Mouse (Mus musculus): ENCODE results near the gene Mdfi. TPM values are rescaled to one million over a fixed set of nuclear protein-coding genes. Genes with fewer than 3 reads are reported as not detected.
"Not testable (repeated sequence)": the region's sequence is repeated elsewhere in the genome, so short reads cannot be mapped to it uniquely, and the experiment has no call there.

The Mdfi gene
- polyA plus RNA-seq, 1 experiment, result 10.4 TPM

DNA sequence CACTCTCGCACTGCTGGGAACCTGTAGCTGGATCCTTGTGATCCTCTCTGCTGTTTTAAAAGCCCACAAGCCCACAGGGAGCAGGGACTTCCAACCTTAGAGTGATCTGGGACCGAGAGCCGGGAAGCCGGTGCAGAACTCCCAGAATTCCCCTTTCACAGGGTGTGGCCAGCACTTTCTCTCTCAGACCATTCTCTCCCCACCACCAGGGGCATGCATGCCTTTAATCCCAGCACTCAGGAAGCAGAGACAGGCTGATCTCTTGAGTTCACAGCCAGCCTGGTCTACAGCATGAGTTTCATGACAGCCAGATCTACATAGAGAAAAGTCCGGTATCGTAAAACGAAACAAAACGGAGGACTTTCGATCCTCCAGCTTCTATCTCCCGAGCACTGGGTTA is 35.4 kb upstream of the Mdfi start:
- Histone ChIP-seq H3K36me3 (replicated peaks; ENCODE audit: low read length) (peaks cover 23% of the 10 kb centered on the region), H3K9me3 (no peaks in the 10 kb centered on the region), H3K4me1 (peaks cover 27% of the 10 kb centered on the region), H3K27me3 (replicated peaks) (peaks cover 12% of the 10 kb centered on the region), H3K4me3 (replicated peaks) (no peak overlapping the region)
- TF ChIP-seq FLI1 (IDR thresholded peaks at IDR 0.05; ENCODE audit: low read length), result no peak
- no peak for TF ChIP-seq GATA1 (IDR thresholded peaks at IDR 0.05; ENCODE audit: borderline replicate concordance, low read length)

DNA sequence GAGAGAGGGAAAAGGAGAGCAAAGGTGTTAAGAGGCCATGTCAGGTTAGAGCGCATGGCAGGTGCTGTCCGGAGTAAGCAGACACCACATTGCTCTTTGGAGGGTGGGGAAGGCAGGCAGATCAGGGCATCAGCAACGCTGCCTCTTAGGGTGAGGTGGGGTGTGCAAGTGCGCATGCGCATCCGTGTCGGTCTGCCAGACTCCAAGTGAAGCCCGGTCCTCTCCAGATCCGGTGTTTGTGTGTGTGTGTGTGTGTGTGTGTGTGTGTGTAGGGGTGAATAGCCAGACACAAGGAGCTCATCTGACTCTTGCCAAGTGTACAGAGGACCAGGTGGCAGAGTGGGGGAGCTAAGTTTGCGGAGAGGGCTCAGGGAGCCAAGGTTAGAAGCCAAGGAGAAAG is 31.5 kb upstream of the Mdfi start:
- TF ChIP-seq FLI1 (IDR thresholded peaks at IDR 0.05; ENCODE audit: low read length) (no peak), GATA1 (IDR thresholded peaks at IDR 0.05; ENCODE audit: borderline replicate concordance, low read length) (no peak)
- Histone ChIP-seq H3K9me3 (no peaks in the 10 kb centered on the region), H3K27me3 (replicated peaks) (peaks cover 39% of the 10 kb centered on the region), H3K36me3 (replicated peaks; ENCODE audit: low read length) (peaks cover 10% of the 10 kb centered on the region), H3K4me3 (replicated peaks) (peak overlapping the region; percentile 44), H3K4me1 (peaks cover 16% of the 10 kb centered on the region)

DNA sequence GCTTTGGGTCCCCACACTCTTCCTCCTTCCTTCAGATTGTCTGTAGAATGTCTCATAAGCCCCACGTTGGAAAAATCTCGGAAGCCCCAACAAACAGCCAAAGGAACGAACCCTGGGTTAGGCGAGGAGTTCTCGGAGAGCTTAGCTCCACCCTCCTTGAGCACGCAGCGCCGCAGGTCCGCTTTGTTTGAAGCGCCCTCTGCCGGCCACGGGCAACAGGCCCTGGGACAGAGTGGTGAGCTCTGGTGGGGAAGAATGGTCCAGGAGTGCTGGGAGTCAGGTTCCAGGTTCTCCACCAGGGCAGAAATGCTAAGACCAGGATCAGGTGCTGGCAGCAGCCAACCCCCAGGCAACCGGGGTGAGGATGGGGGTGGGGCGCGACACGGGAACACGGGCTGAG is 30.0 kb upstream of the Mdfi start:
- TF ChIP-seq FLI1 (IDR thresholded peaks at IDR 0.05; ENCODE audit: low read length), result no peak
- TF ChIP-seq GATA1 (IDR thresholded peaks at IDR 0.05; ENCODE audit: borderline replicate concordance, low read length), result no peak
- Histone ChIP-seq H3K36me3 (replicated peaks; ENCODE audit: low read length) (peaks cover 4% of the 10 kb centered on the region), H3K27me3 (replicated peaks) (peaks cover 43% of the 10 kb centered on the region), H3K4me1 (peaks cover 16% of the 10 kb centered on the region), H3K4me3 (replicated peaks) (peak overlapping the region; percentile 71), H3K9me3 (no peaks in the 10 kb centered on the region)

DNA sequence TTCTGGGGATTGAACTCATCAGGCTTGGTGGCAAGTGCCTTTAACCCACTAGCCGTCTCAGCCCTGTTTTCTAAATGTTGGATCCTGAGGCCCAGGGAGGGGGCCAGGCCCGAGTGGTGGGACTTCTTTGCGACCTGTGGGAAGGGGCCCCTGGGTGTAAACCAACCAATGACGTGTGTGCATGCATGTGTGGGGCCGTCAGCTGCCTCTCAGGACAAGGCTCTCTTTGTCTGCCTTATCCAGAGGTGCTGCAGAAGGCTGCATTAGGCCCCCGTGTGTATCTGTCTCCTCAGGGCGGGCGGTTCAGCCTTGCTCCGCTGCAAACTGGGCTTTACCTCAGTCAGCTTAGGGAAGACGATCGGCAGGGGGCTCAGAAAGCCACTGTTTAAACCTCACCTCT is 28.9 kb upstream of the Mdfi start:
- TF ChIP-seq FLI1 (IDR thresholded peaks at IDR 0.05; ENCODE audit: low read length) (no peak), GATA1 (IDR thresholded peaks at IDR 0.05; ENCODE audit: borderline replicate concordance, low read length) (no peak)
- H3K9me3 ChIP-seq, result no peaks in the 10 kb centered on the region
- peaks cover 47% of the 10 kb centered on the region for H3K27me3 ChIP-seq (replicated peaks)
- H3K4me1 ChIP-seq, result peaks cover 16% of the 10 kb centered on the region
- H3K36me3 ChIP-seq (replicated peaks; ENCODE audit: low read length), result peaks cover 4% of the 10 kb centered on the region
- H3K4me3 ChIP-seq (replicated peaks), result no peak overlapping the region

DNA sequence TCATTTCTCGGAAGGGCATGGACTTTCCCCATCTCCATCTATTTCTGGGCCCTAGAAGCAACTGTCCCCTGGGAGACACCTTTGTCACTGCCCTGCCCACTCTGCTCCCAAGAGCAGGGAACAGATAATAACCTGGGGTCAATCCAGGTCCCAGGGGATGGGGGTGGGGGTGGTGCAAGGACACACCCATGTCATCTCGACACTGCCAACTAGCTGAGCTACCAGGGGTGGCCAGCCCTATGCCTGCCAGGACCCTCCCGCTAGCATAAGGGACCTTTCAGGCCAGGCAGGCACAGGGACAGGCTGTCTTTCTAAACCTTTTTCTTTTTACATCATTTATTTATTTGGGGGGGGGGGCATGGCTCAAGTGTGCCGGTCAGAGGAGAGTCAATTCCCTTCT is 28.5 kb upstream of the Mdfi start:
- peaks cover 47% of the 10 kb centered on the region for H3K27me3 ChIP-seq (replicated peaks)
- TF ChIP-seq FLI1 (IDR thresholded peaks at IDR 0.05; ENCODE audit: low read length) (no peak), GATA1 (IDR thresholded peaks at IDR 0.05; ENCODE audit: borderline replicate concordance, low read length) (no peak)
- peaks cover 2% of the 10 kb centered on the region for H3K36me3 ChIP-seq (replicated peaks; ENCODE audit: low read length)
- H3K4me1 ChIP-seq, result peaks cover 16% of the 10 kb centered on the region
- no peak overlapping the region for H3K4me3 ChIP-seq (replicated peaks)
- H3K9me3 ChIP-seq, result no peaks in the 10 kb centered on the region

DNA sequence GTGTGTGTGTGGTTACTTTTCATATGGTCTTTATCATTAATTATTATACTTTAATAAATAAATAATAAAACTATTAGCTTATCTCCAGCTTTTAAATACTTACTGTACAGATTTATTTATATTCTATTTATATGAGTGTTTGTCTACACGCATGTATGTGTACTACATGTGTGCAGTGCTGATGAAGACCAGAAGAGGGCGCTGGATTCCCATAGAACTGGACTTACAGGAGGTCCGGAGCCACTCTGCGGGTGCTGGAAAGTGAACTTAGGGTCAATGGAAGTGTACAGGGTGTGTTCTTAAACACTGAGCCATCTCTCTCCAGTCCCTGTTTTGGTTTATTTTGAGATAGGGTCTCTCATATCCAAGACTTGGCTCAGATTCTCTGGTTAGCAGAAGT is 21.1 kb upstream of the Mdfi start:
- Histone ChIP-seq H3K4me1 (no peaks in the 10 kb centered on the region), H3K27me3 (replicated peaks) (peaks cover 25% of the 10 kb centered on the region), H3K36me3 (replicated peaks; ENCODE audit: low read length) (no peaks in the 10 kb centered on the region), H3K4me3 (replicated peaks) (no peak overlapping the region), H3K9me3 (peaks cover 7% of the 10 kb centered on the region)
- no peak for TF ChIP-seq FLI1 (IDR thresholded peaks at IDR 0.05; ENCODE audit: low read length)
- no peak for TF ChIP-seq GATA1 (IDR thresholded peaks at IDR 0.05; ENCODE audit: borderline replicate concordance, low read length)

DNA sequence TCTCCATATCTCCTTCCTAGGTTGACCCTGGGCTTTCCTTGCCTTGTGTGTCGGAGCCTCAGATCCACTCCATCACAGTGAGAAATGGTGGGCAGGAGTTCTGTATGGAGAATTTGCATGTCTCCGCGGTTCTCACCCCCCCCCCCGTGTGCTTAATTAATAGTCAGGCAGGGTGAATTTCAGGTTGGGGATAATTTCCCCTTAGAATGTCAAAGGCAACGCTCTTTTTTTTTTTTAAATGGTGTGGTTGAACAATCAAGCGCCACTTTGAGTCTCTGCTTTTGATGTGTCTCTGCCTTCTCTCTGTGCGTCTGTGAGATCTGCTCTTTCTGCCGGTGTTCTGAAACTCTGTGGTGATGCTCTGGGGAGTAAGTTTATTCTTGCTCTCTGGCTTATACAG is 20.4 kb upstream of the Mdfi start:
- Histone ChIP-seq H3K36me3 (replicated peaks; ENCODE audit: low read length) (no peaks in the 10 kb centered on the region), H3K27me3 (replicated peaks) (peaks cover 25% of the 10 kb centered on the region), H3K4me1 (no peaks in the 10 kb centered on the region), H3K9me3 (peaks cover 7% of the 10 kb centered on the region), H3K4me3 (replicated peaks) (no peak overlapping the region)
- TF ChIP-seq GATA1 (IDR thresholded peaks at IDR 0.05; ENCODE audit: borderline replicate concordance, low read length), result no peak
- TF ChIP-seq FLI1 (IDR thresholded peaks at IDR 0.05; ENCODE audit: low read length), result no peak

DNA sequence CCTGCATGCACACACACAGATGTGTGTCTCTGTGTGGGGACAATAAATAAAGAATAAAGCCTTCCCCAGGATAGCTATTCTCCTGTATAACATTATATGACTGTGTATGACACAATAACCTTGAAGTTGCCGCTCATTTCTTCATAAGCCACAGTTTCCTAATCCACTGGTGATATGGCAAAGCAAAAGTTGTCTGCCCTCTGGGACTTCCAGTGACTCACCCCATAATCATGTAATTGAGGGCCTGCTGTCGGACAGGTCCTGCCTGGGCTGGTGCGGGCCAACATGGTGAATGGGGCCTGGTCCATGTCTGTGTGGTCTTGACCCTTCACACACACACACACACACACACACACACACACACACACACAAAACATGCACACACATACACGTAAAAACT is 19.3 kb upstream of the Mdfi start:
- TF ChIP-seq FLI1 (IDR thresholded peaks at IDR 0.05; ENCODE audit: low read length) (no peak), GATA1 (IDR thresholded peaks at IDR 0.05; ENCODE audit: borderline replicate concordance, low read length) (no peak)
- peaks cover 21% of the 10 kb centered on the region for H3K27me3 ChIP-seq (replicated peaks)
- no peak overlapping the region for H3K4me3 ChIP-seq (replicated peaks)

DNA sequence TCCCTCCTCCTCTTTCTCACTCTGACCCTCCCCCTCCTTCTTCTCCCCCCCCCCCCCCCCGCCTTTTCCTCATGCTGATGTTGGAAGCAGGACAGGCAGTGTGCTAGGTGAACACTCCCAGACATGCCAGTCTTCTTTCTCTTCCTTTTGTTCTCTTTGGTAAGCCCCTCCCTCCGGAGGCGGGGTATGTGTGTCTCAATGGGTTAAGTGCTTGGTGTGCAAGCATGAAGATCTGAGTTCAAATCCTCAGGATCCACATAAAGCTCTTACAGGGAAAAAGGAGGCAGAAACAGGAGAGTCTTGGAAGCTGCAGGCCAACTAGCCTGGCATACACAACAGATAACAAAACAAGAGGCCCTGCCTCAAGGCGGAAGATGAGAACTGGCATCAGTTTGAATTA is 18.8 kb upstream of the Mdfi start:
- H3K9me3 ChIP-seq, result peaks cover 7% of the 10 kb centered on the region
- H3K4me3 ChIP-seq (replicated peaks), result no peak overlapping the region
- H3K27me3 ChIP-seq (replicated peaks), result peaks cover 21% of the 10 kb centered on the region
- H3K36me3 ChIP-seq (replicated peaks; ENCODE audit: low read length), result no peaks in the 10 kb centered on the region
- no peaks in the 10 kb centered on the region for H3K4me1 ChIP-seq
- TF ChIP-seq GATA1 (IDR thresholded peaks at IDR 0.05; ENCODE audit: borderline replicate concordance, low read length), result no peak
- no peak for TF ChIP-seq FLI1 (IDR thresholded peaks at IDR 0.05; ENCODE audit: low read length)

More for the DNA sequence above, 19.3 kb upstream of the Mdfi start:
- H3K4me1 ChIP-seq, result no peaks in the 10 kb centered on the region
- no peaks in the 10 kb centered on the region for H3K36me3 ChIP-seq (replicated peaks; ENCODE audit: low read length)
- H3K9me3 ChIP-seq, result peaks cover 7% of the 10 kb centered on the region

DNA sequence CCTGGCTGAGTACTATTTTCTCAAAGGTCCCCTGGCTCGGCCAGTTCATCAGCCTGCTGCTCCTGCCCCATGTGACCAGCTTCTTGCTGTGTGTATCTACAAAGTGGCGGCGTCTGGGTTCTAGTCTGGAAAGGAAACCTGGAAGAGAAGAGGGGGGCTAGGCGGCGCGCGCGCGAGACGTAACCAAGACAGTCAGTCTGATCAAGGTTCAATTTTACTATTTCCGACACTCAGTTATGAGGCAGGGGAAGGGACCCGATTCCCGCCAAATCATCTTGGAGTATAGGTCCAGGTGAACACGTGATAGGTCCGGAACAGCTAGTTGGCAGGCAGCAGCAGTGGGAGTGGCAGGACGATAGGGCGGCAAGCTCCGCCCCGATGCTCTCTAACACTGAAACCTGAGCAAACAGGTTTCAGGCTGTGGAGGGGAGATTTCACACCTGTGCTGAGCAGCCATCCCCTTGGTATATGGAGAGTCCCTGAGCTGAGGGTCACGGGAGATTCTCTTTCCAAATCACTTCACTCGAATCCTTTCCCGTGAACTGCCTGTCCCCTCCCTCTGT is 17.4 kb upstream of the Mdfi start:
- H3K4me3 ChIP-seq (replicated peaks); H3K4me1 ChIP-seq; H3K9me3 ChIP-seq; H3K36me3 ChIP-seq (replicated peaks; ENCODE audit: low read length): not testable (repeated sequence)
- H3K27me3 ChIP-seq (replicated peaks), result peaks cover 26% of the 10 kb centered on the region

Data from megakaryocyte, embryonic 14.5 days (primary cell).